Mouse (Mus musculus): ENCODE measurements around the gene Rnf149.

Gene Rnf149

GRCm38 (mm10) chr1:39530258-39530943 is 46.8 kb downstream of the Rnf149 start:
- peak; percentile 55 for ATAC-seq (ENCODE audit: low TSS enrichment)

- no peak for ATAC-seq (ENCODE audit: low TSS enrichment)
Observed at GRCm38 (mm10) chr1:39528319-39528718, 48.9 kb downstream of the Rnf149 start.

GRCm38 (mm10) chr1:39527432-39527831 is 49.8 kb downstream of the Rnf149 start:
- ATAC-seq (ENCODE audit: low TSS enrichment) = peak; percentile 67

- ATAC-seq (ENCODE audit: low TSS enrichment) = no peak
Observed at GRCm38 (mm10) chr1:39526371-39527167, 50.6 kb downstream of the Rnf149 start.

- no peak for ATAC-seq (ENCODE audit: low TSS enrichment)
Observed at GRCm38 (mm10) chr1:39525763-39526162, 51.4 kb downstream of the Rnf149 start.

- ATAC-seq (ENCODE audit: low TSS enrichment) = peak; percentile 80; the same call in 1 of the 2 replicates
Observed at GRCm38 (mm10) chr1:39522519-39522918, 54.7 kb downstream of the Rnf149 start.

GRCm38 (mm10) chr1:39521326-39521725 is 55.9 kb downstream of the Rnf149 start:
- ATAC-seq (ENCODE audit: low TSS enrichment) = no peak

GRCm38 (mm10) chr1:39515303-39515991 is 61.8 kb downstream of the Rnf149 start:
- no peak for ATAC-seq (ENCODE audit: low TSS enrichment)

- ATAC-seq (ENCODE audit: low TSS enrichment) = no peak
Observed at GRCm38 (mm10) chr1:39512183-39512582, 65.0 kb downstream of the Rnf149 start.

- no peak for ATAC-seq (ENCODE audit: low TSS enrichment)
Observed at GRCm38 (mm10) chr1:39511775-39512174, 65.4 kb downstream of the Rnf149 start.

- ATAC-seq (ENCODE audit: low TSS enrichment) = no peak
Observed at GRCm38 (mm10) chr1:39505600-39505999, 71.6 kb downstream of the Rnf149 start.

GRCm38 (mm10) chr1:39504261-39504660 is 72.9 kb downstream of the Rnf149 start:
- ATAC-seq (ENCODE audit: low TSS enrichment) = 0 out of 2 replicates have a peak, but pooled peaks have one; percentile 64

- peak; percentile 50; the same call in 1 of the 2 replicates for ATAC-seq (ENCODE audit: low TSS enrichment)
Observed at GRCm38 (mm10) chr1:39502817-39503633, 74.2 kb downstream of the Rnf149 start.

All from frontal cortex, adult (tissue).